Mouse (Mus musculus): Measurements from ENCODE around the gene Ncl.

- no peak for TF ChIP-seq POLR2A (IDR thresholded peaks at IDR 0.05; ENCODE audit: low read depth, low read length)
- TF ChIP-seq CTCF (IDR thresholded peaks at IDR 0.05; ENCODE audit: borderline replicate concordance, insufficient read depth, low read length) = no peak
Observed at GRCm38 (mm10) chr1:86363671-86364070, 4.5 kb upstream of the Ncl start.
